Mouse (Mus musculus) limb, embryonic 12.5 days (tissue): ENCODE data around the gene 2200002D01Rik. TPM values are rescaled to one million over a fixed set of nuclear protein-coding genes. Genes with fewer than 3 reads are reported as not detected.
A peak's percentile ranks its signal among the peaks of the same experiment; 100 is the strongest.
"Not testable (repeated sequence)": the region's sequence is repeated elsewhere in the genome, so short reads cannot be mapped to it uniquely, and the experiment has no call there.

Experiments
- ATAC-seq: fragments of 200-750 bp; cut with Nextera tagmentation; 2 replicates; pipeline ENCODE4 v1.8.0; 2017; ENCODE audit warnings: low read depth, moderate TSS enrichment; ENCODE audit not compliant: insufficient number of reproducible peaks, insufficient read depth, low FRiP score, low TSS enrichment
- H3K27ac ChIP-seq: fragments of 300-500 bp; sonication (generic); 2 replicates; pipeline ENCODE4 v1.5.1; 2016; ENCODE audit warnings: mild to moderate bottlenecking, moderate library complexity
- H3K27me3 ChIP-seq: fragments of 300-500 bp; sonication (generic); 2 replicates; pipeline ENCODE4 v1.6.1; 2016; ENCODE audit warnings: mild to moderate bottlenecking, moderate library complexity
- H3K36me3 ChIP-seq: fragments of 300-500 bp; sonication (generic); 2 replicates; pipeline ENCODE4 v1.6.1; 2016; ENCODE audit warnings: mild to moderate bottlenecking, moderate library complexity
- H3K4me1 ChIP-seq: fragments of 300-500 bp; sonication (generic); replicated peaks from 2 replicates; pipeline ENCODE4 v1.6.1; 2016
- H3K4me2 ChIP-seq: fragments of 300-500 bp; sonication (generic); 2 replicates; pipeline ENCODE4 v1.6.1; 2016; ENCODE audit warnings: mild to moderate bottlenecking, moderate library complexity
- H3K4me3 ChIP-seq: fragments of 300-500 bp; sonication (generic); replicated peaks from 2 replicates; pipeline ENCODE4 v1.5.1; 2016; ENCODE audit warnings: mild to moderate bottlenecking
- H3K9ac ChIP-seq: fragments of 300-500 bp; sonication (generic); replicated peaks from 2 replicates; pipeline ENCODE4 v1.6.1; 2016; ENCODE audit warnings: mild to moderate bottlenecking, moderate library complexity
- H3K9me3 ChIP-seq: fragments of 300-500 bp; sonication (generic); 2 replicates; pipeline ENCODE4 v1.6.1; 2016; ENCODE audit warnings: mild to moderate bottlenecking, moderate library complexity
- WGBS: fragments of 180-500 bp; shearing (Covaris S2); methylation state at CpG from one replicate; pipeline ENCODE4 v1.1.7; 2016; 5-methylcytosine and 5-hydroxymethylcytosine counted together
- polyA plus RNA-seq: library from polyadenylated mRNA; unstranded; fragments of >200 nt; fragmentation: Nextera tagmentation; extraction: Ambion mirVana; gene quantifications from 2 replicates; pipeline ENCODE4 v1.2.1, GENCODE M21; 2016

The 2200002D01Rik gene
- polyA plus RNA-seq, 1 experiment from 2014 or later = 2.7 TPM

DNA sequence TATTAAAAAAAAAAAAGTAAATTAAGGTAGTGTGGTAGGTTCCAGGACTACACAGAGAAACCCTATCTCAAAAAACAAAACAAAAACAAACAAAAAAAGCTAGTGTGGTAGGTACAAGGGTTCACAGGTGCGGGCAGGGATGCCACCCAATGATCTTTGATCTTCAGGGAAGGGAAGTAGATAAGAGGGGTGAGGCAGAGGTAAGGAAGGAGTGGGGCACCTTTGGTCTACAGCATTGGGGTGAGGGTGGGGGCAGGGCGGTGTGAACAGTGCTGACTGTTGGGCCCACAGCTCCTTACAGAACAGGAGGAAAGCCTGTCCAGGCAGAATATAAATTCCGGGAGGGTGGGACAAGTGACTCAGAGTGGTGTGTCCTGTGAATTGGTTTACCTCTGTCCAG, 2.9 kb upstream of the 2200002D01Rik start:
- Histone ChIP-seq H3K27me3 (peaks cover 26% of the 10 kb centered on the region), H3K27ac (no peak overlapping the region), H3K4me3 (no peak overlapping the region), H3K4me1 (peaks cover 25% of the 10 kb centered on the region), H3K36me3 (peaks cover 15% of the 10 kb centered on the region), H3K9me3 (no peaks in the 10 kb centered on the region), H3K4me2 (no peak overlapping the region), H3K9ac (no peak overlapping the region)
- WGBS = 62% methylated on average over 3 of the region's 3 CpGs
- ATAC-seq = no peak

- WGBS = 14% methylated on average over 19 of the region's 19 CpGs
- H3K4me1 ChIP-seq = peaks cover 16% of the 10 kb centered on the region
- 0 out of 2 replicates have a peak overlapping the region, but pooled peaks have one; percentile 34 for H3K9ac ChIP-seq
- peak overlapping the region; percentile 55 for H3K4me2 ChIP-seq
- no peaks in the 10 kb centered on the region for H3K9me3 ChIP-seq
- H3K36me3 ChIP-seq = peaks cover 30% of the 10 kb centered on the region
- peaks cover 26% of the 10 kb centered on the region for H3K27me3 ChIP-seq
- peak; percentile 14; the same call in 1 of the 2 replicates for ATAC-seq
- H3K4me3 ChIP-seq = peak overlapping the region; percentile 25
- H3K27ac ChIP-seq = no peak overlapping the region
Measured at GRCm38 (mm10) chr7:29247706-29248105, 560 bp downstream of the 2200002D01Rik start.

GRCm38 (mm10) chr7:29247314-29247700, 959 bp downstream of the 2200002D01Rik start:
- Histone ChIP-seq H3K4me3 (peak overlapping the region; percentile 25), H3K4me2 (peak overlapping the region; percentile 55), H3K27me3 (peaks cover 26% of the 10 kb centered on the region), H3K27ac (no peak overlapping the region), H3K36me3 (peaks cover 30% of the 10 kb centered on the region), H3K4me1 (peaks cover 16% of the 10 kb centered on the region), H3K9me3 (no peaks in the 10 kb centered on the region), H3K9ac (no peak overlapping the region)
- ATAC-seq = no peak
- WGBS = 24% methylated on average over 16 of the region's 16 CpGs

- Histone ChIP-seq H3K9me3 (no peaks in the 10 kb centered on the region), H3K9ac (no peak overlapping the region), H3K27me3 (peaks cover 26% of the 10 kb centered on the region), H3K4me1 (peaks cover 16% of the 10 kb centered on the region), H3K36me3 (peaks cover 30% of the 10 kb centered on the region), H3K4me2 (no peak overlapping the region), H3K4me3 (no peak overlapping the region), H3K27ac (no peak overlapping the region)
- ATAC-seq = no peak
- WGBS = 88% methylated on average over 21 of the region's 21 CpGs
Measured at GRCm38 (mm10) chr7:29246619-29247313, 1.5 kb downstream of the 2200002D01Rik start.

DNA sequence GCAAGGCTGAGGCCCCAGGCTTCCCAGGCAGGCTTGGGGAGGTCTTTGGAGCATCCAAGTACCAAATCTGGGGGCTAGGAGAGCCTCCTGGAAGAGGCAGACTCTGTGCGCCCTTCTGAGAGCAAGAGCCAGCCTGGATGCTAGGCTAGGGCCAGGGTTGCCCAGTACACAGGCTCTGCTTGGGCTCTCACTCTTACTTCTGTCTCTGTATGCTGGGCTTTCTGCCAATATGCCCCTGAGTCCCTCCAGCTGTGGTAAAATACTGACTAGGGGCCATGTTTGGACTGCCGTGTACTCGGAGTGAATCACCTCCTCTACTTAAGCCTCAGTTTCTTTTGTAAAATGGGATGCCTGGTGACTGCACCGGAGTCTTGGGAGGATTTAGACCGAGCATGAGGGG, 2.3 kb downstream of the 2200002D01Rik start:
- no peak overlapping the region for H3K4me3 ChIP-seq
- peaks cover 32% of the 10 kb centered on the region for H3K36me3 ChIP-seq
- peaks cover 26% of the 10 kb centered on the region for H3K27me3 ChIP-seq
- H3K4me2 ChIP-seq = no peak overlapping the region
- H3K9ac ChIP-seq = no peak overlapping the region
- no peak for ATAC-seq
- H3K27ac ChIP-seq = no peak overlapping the region
- WGBS = 89% methylated on average over 5 of the region's 5 CpGs
- peaks cover 16% of the 10 kb centered on the region for H3K4me1 ChIP-seq
- no peaks in the 10 kb centered on the region for H3K9me3 ChIP-seq

DNA sequence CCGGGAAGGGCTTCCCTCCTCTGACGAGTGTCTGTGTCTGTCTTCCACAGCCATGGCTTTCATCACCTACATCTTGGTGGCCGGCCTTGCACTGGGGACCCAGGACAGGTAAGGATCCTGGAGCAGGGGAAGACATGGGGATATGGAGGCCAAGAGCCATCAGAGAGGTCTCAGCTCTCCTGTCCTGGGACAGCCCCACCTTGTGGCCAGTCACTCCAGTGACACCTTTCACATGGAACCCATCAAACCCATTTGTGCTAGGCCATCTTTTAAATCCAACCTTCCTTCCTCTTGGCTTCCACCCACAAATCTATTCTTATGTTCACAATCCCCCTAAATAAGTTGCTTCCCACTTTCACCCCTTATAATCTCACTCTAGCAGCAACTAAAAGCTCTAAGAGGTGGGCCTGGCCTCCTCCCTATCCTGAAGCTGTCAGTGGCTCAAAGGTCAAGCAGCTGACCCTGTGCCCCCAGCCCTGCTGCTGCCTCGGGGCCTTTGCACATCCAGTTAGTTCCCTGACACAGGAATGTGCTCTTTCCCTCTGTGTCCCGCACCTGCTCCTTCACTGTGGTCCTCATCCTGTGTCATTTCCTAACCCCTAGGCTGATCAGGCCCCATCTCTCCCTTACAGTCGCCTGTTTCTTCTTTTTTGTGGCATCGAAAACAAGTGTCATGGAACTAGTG, 3.4 kb downstream of the 2200002D01Rik start:
- Histone ChIP-seq H3K4me3 (no peak overlapping the region), H3K9me3 (no peaks in the 10 kb centered on the region), H3K36me3 (peaks cover 35% of the 10 kb centered on the region), H3K4me2 (no peak overlapping the region), H3K27me3 (peaks cover 26% of the 10 kb centered on the region), H3K9ac (no peak overlapping the region), H3K4me1 (peaks cover 16% of the 10 kb centered on the region), H3K27ac (no peak overlapping the region)
- 86% methylated on average over 7 of the region's 7 CpGs for WGBS
- no peak for ATAC-seq

- ATAC-seq = peak; percentile 94
- Histone ChIP-seq H3K27ac (peak within 1 kb of the TSS; percentile 86), H3K9me3 (no peaks in the 10 kb centered on the region), H3K4me3 (peak within 1 kb of the TSS; percentile 67), H3K4me1 (peaks cover 9% of the 10 kb centered on the region), H3K36me3 (0 out of 2 replicates have a peak, but pooled peaks cover 5% of the 10 kb centered on the region), H3K4me2 (peak within 1 kb of the TSS; percentile 84), H3K27me3 (peaks cover 12% of the 10 kb centered on the region), H3K9ac (peak within 1 kb of the TSS; percentile 71)
- under 1% methylated on average over 60 of the region's 60 CpGs for WGBS
Measured at GRCm38 (mm10) chr7:29238019-29238967, 10.0 kb downstream of the 2200002D01Rik start, which contains the start of gene Yif1b. Gene Yif1b, plus strand, starts transcription at chr7:29238329.

DNA sequence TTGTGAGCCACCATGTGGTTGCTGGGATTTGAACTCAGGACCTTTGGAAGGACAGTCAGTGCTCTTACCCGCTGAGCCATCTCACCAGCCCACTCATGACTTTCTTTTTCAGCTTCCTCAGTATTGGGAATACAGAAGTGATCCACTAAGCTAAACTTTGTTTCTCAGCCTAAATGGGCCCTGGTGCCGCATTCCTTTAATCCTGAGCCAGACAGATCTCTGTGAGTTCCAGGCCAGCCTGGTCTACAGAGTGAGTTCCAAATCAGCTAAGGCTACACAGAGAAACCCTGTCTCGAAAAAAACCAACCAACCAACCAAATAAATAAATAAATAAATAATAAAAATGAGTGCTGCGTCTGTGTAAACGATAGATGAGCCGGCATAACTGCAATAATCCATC, 10.7 kb downstream of the 2200002D01Rik start:
- Histone ChIP-seq H3K27me3 (peaks cover 19% of the 10 kb centered on the region), H3K27ac (peak overlapping the region; percentile 86), H3K4me2 (peak overlapping the region; percentile 55), H3K9ac (peak overlapping the region; percentile 46), H3K4me3 (peak overlapping the region; percentile 67)
- not testable (repeated sequence) for ATAC-seq, H3K36me3 ChIP-seq, H3K9me3 ChIP-seq, H3K4me1 ChIP-seq
- whole genome bisulfite sequencing = 29% methylated on average over 6 of the region's 6 CpGs

DNA sequence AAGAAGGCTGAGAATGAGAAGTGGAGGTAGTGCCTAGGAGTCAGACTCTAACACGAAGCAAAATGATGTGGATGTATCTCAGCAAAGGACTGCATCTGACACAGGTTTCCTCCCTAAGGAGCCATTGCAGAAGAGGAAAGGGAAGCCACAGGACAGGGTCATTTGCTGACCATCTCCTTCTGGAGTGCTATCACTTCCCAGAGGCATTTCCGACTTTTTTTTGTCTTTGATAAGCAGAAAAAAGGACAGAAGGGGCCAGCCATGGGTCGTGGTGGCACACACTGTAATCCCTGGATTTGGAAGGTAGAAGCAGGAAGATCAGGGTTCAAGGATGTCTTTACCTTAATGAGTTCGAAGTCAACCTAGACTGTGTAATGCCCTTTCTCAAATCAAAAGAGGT, 11.7 kb downstream of the 2200002D01Rik start:
- Histone ChIP-seq H3K27me3 (peaks cover 29% of the 10 kb centered on the region), H3K9me3 (no peaks in the 10 kb centered on the region), H3K4me3 (no peak overlapping the region), H3K9ac (no peak overlapping the region), H3K4me1 (peaks cover 12% of the 10 kb centered on the region), H3K4me2 (no peak overlapping the region), H3K36me3 (0 out of 2 replicates have a peak, but pooled peaks cover 5% of the 10 kb centered on the region), H3K27ac (no peak overlapping the region)
- WGBS = 79% methylated on average over 4 of the region's 4 CpGs
- no peak for ATAC-seq

DNA sequence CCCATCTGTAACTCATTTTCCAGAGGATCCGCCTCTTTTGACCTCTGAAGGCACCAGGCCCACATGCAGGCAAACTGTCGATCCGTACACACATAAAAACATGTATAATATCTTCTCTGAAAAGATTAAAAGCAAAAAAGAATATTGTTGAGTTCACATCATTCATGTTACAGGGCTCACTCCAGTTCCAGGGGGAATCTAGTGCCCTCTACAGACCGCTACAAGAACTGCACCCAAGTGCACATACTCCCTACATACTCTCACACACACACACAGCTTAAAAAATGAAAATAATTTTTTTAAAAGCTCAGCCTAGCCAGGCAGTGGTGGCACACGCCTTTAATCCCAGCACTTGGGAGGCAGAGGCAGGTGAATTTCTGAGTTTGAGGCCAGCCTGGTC, 13.6 kb downstream of the 2200002D01Rik start:
- peaks cover 48% of the 10 kb centered on the region for H3K27me3 ChIP-seq
- H3K9me3 ChIP-seq = no peaks in the 10 kb centered on the region
- 69% methylated on average over 5 of the region's 5 CpGs for WGBS
- ATAC-seq = no peak
- no peak overlapping the region for H3K9ac ChIP-seq
- no peaks in the 10 kb centered on the region for H3K36me3 ChIP-seq
- H3K4me2 ChIP-seq = no peak overlapping the region
- no peak overlapping the region for H3K27ac ChIP-seq
- peaks cover 12% of the 10 kb centered on the region for H3K4me1 ChIP-seq
- H3K4me3 ChIP-seq = no peak overlapping the region

- H3K27ac ChIP-seq = no peak overlapping the region
Measured at GRCm38 (mm10) chr7:29233745-29234144, 14.5 kb downstream of the 2200002D01Rik start.

More at GRCm38 (mm10) chr7:29233745-29234144, 14.5 kb downstream of the 2200002D01Rik start:
- Histone ChIP-seq H3K9me3 (no peaks in the 10 kb centered on the region), H3K4me2 (no peak overlapping the region), H3K4me3 (no peak overlapping the region), H3K27me3 (peaks cover 56% of the 10 kb centered on the region), H3K36me3 (no peaks in the 10 kb centered on the region), H3K9ac (no peak overlapping the region), H3K4me1 (peaks cover 5% of the 10 kb centered on the region)
- ATAC-seq = no peak
- 82% methylated on average over 6 of the region's 6 CpGs for whole genome bisulfite sequencing
